Mouse (Mus musculus) C2C12 (cell line): ENCODE results near the gene Efl1. TPM values are rescaled to one million over a fixed set of nuclear protein-coding genes. Genes with fewer than 3 reads are reported as not detected.

Experiments used
- H3K27me3 ChIP-seq: one replicate; pipeline ENCODE4 v1.6.1; 2011; ENCODE audit not compliant: control insufficient read depth, insufficient read depth, insufficient read length
- H3K36me3 ChIP-seq: one replicate; pipeline ENCODE4 v1.6.1; 2011; ENCODE audit not compliant: control insufficient read depth, insufficient read depth
- H3K4me3 ChIP-seq: one replicate; pipeline ENCODE4 v1.5.1; 2011; ENCODE audit warnings: mild to moderate bottlenecking, control low read depth; ENCODE audit not compliant: poor library complexity, insufficient read depth, severe bottlenecking
- H3K79me2 ChIP-seq: one replicate; pipeline ENCODE4 v1.6.1; 2011; ENCODE audit not compliant: control insufficient read depth, insufficient read depth
- H3K79me3 ChIP-seq: one replicate; pipeline ENCODE4 v1.6.1; 2011; ENCODE audit warnings: low read depth, control low read depth
- H3ac ChIP-seq: one replicate; pipeline ENCODE3; 2011; ENCODE audit warnings: low read depth; ENCODE audit not compliant: control insufficient read depth, insufficient read length
- CEBPB ChIP-seq: IDR thresholded peaks from one replicate; pipeline ENCODE4 v1.6.1; 2011; ENCODE audit warnings: low read depth, mild to moderate bottlenecking, control low read depth, moderate library complexity
- CTCF ChIP-seq: IDR thresholded peaks from one replicate; pipeline ENCODE4 v1.5.1; 2011; ENCODE audit not compliant: control insufficient read depth, insufficient read depth, insufficient read length
- FOSL1 ChIP-seq: IDR thresholded peaks from one replicate; pipeline ENCODE4 v1.8.0; 2011; ENCODE audit warnings: mild to moderate bottlenecking, low read length; ENCODE audit not compliant: poor library complexity, insufficient read depth, severe bottlenecking
- MAX ChIP-seq: IDR thresholded peaks from one replicate; pipeline ENCODE4 v1.6.1; 2011; ENCODE audit warnings: mild to moderate bottlenecking, control low read depth
- MYOD1 ChIP-seq: IDR thresholded peaks from one replicate; pipeline ENCODE4 v1.6.1; 2011; ENCODE audit warnings: low read depth; ENCODE audit not compliant: control insufficient read depth, insufficient read length
- MYOG ChIP-seq: IDR thresholded peaks from one replicate; pipeline ENCODE4 v1.6.1; 2011; ENCODE audit not compliant: control insufficient read depth, insufficient read length; ENCODE audit errors: extremely low read depth
- USF1 ChIP-seq: IDR thresholded peaks from one replicate; pipeline ENCODE4 v1.6.1; 2011; ENCODE audit warnings: low read depth, mild to moderate bottlenecking, control low read depth, moderate library complexity
- polyA plus RNA-seq: library from polyadenylated mRNA; unstranded; fragments of >200 nt; fragmentation: generic; extraction: Trizol; gene quantifications from one replicate; pipeline ENCODE4 v1.2.1, GENCODE M21; 2012; ENCODE audit warnings: missing spikeins

The Efl1 gene
- polyA plus RNA-seq, 1 experiment: 9.9 TPM

DNA sequence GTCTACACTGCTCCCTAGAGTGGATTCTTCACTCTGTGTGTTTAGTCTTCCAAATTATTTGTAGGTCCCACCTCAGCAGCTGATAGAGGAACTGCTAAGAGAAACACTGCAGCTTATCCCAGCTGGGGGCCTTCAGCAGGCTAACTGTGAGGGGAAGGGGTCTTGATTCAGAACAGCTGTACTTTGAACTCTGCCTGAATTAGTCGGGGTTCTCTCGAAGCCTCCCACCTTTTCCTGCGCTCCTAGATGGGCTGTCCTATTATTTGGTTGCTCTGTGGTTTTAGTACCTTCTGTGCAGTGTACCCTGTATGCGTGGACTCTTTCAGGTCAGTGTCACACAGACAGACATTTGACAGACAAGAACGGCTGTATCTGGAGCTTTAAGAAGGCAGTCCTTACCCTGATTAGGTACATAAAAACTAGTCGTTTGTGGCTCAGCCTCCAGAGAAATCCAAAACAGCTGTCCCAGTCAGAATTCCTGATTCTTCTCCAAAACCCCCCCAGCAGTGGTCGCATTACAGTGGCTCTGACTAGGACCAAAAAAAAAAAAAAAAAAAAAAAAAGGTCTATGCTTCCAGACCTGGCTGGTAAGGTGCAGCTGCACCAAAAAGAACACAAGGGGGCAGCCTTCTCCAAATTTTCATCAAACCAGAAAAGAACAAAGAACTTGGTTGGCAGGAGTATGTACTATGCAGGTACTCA is 66.9 kb downstream of the Efl1 start:
- no peaks in the 10 kb centered on the region for H3K79me2 ChIP-seq
- no peaks in the 10 kb centered on the region for H3K27me3 ChIP-seq
- H3K79me3 ChIP-seq: no peaks in the 10 kb centered on the region
- H3K4me3 ChIP-seq: no peak overlapping the region
- H3K36me3 ChIP-seq: no peaks in the 10 kb centered on the region
- TF ChIP-seq FOSL1 (no peak), CTCF (no peak), MYOD1 (peak; percentile 44), MAX (no peak)
- no peak overlapping the region for H3ac ChIP-seq

- Histone ChIP-seq H3K36me3 (no peaks in the 10 kb centered on the region), H3ac (no peak overlapping the region), H3K79me3 (no peaks in the 10 kb centered on the region), H3K79me2 (no peaks in the 10 kb centered on the region), H3K4me3 (no peak overlapping the region), H3K27me3 (no peaks in the 10 kb centered on the region)
- TF ChIP-seq MYOD1 (no peak), CTCF (no peak), CEBPB (no peak)
Observed at GRCm38 (mm10) chr7:82715912-82716601, 67.6 kb downstream of the Efl1 start.

- no peaks in the 10 kb centered on the region for H3K27me3 ChIP-seq
- no peak overlapping the region for H3ac ChIP-seq
- no peaks in the 10 kb centered on the region for H3K36me3 ChIP-seq
- TF ChIP-seq CTCF: peak; percentile 19
- no peak for TF ChIP-seq USF1
- no peak for TF ChIP-seq FOSL1
- TF ChIP-seq MAX: no peak
- TF ChIP-seq MYOG: no peak
- no peaks in the 10 kb centered on the region for H3K79me2 ChIP-seq
- H3K4me3 ChIP-seq: no peak overlapping the region
- H3K79me3 ChIP-seq: no peaks in the 10 kb centered on the region
Observed at GRCm38 (mm10) chr7:82719285-82719684, 70.9 kb downstream of the Efl1 start.

- Histone ChIP-seq H3K79me2 (no peaks in the 10 kb centered on the region), H3K79me3 (no peaks in the 10 kb centered on the region), H3K4me3 (no peak overlapping the region), H3K36me3 (no peaks in the 10 kb centered on the region), H3K27me3 (no peaks in the 10 kb centered on the region), H3ac (no peak overlapping the region)
- no peak for TF ChIP-seq USF1
- no peak for TF ChIP-seq CTCF
- TF ChIP-seq MYOD1: no peak
- TF ChIP-seq MYOG: no peak
- TF ChIP-seq FOSL1: no peak
- TF ChIP-seq CEBPB: no peak
Observed at GRCm38 (mm10) chr7:82719740-82720139, 71.3 kb downstream of the Efl1 start.

DNA sequence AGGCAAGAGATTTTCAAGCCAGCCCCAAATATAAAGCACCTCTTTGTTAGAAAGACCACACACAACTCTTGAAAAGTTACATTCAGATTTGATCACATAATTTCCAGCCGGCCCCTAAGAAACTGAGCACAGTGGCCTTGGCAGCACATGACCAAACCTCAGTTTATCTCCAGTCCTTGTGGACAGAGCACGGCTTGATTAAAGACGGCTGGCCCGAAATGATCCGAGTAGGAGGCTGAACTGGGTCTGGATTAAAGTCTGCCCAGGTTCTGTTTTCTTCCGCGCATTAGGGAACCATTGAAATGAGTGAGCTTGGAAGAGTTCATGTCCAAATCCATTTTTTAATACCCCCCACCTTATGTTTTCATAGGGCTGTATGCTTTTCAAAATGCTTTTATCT is 72.1 kb downstream of the Efl1 start:
- no peak overlapping the region for H3K4me3 ChIP-seq
- TF ChIP-seq CTCF (no peak), USF1 (no peak), MYOD1 (no peak), FOSL1 (no peak), MYOG (no peak), CEBPB (no peak), MAX (no peak)
- H3K79me3 ChIP-seq: no peaks in the 10 kb centered on the region

GRCm38 (mm10) chr7:82720906-82721305 is 72.5 kb downstream of the Efl1 start:
- Histone ChIP-seq H3K79me3 (no peaks in the 10 kb centered on the region), H3K27me3 (no peaks in the 10 kb centered on the region), H3K36me3 (no peaks in the 10 kb centered on the region), H3K4me3 (no peak overlapping the region), H3ac (no peak overlapping the region), H3K79me2 (no peaks in the 10 kb centered on the region)
- TF ChIP-seq MAX: no peak
- no peak for TF ChIP-seq CEBPB
- no peak for TF ChIP-seq MYOG
- no peak for TF ChIP-seq CTCF
- no peak for TF ChIP-seq MYOD1
- no peak for TF ChIP-seq FOSL1
- no peak for TF ChIP-seq USF1

More for the DNA sequence above, 72.1 kb downstream of the Efl1 start:
- H3K27me3 ChIP-seq: no peaks in the 10 kb centered on the region
- H3ac ChIP-seq: no peak overlapping the region
- no peaks in the 10 kb centered on the region for H3K79me2 ChIP-seq
- H3K36me3 ChIP-seq: no peaks in the 10 kb centered on the region
